Mouse (Mus musculus) spleen, adult 12 weeks (tissue): ENCODE results near the gene Rab29.
"Not testable (repeated sequence)": the region's sequence is repeated elsewhere in the genome, so short reads cannot be mapped to it uniquely, and the experiment has no call there.

Source experiments
- DNase-seq: peaks from one replicate; pipeline ENCODE4 v3.0.0; 2022; ENCODE audit warnings: low spot score

The Rab29 gene

DNA sequence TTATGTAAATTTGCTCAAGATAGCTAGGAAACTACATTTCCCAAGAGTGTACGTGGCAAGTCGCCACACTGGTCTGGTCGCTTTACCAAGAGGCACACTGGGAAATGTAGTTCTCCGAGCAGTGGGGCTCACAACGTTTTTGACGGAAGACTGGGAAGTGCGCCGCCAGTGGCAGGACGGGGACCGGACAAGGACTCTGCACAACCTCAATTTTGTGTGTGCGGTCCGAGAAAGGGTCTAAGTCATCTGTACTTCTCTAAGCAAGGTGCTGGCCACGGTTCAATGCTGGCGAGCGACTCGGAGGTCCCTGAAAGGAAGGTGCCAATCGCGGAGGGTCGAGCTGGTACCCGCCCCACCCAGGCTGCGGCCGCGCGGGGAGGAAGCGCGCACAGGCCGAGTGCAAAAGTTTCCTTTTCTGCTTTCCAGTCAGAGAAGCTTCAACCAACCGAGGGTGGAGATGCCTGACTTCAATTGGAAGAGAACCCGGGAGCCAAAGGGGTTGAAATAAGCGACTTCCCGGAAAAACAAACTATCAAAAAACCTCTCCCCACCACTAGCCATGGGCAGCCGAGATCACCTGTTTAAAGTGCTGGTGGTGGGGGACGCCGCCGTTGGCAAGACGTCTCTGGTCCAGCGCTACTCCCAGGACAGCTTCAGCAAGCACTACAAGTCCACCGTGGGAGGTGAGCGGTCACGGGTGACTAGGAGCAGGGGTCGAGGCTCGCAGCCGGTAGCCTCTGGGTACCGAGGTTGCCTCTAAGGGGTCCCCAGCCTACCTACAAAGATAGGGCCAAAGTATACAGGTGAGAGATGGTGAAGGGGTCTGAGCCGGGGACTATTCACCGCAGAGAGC, at the start of gene Rab29:
Gene Rab29, plus strand, starts transcription at position 132 of the 853 bp plus-strand sequence.
- DNase-seq, result peak; percentile 78

DNA sequence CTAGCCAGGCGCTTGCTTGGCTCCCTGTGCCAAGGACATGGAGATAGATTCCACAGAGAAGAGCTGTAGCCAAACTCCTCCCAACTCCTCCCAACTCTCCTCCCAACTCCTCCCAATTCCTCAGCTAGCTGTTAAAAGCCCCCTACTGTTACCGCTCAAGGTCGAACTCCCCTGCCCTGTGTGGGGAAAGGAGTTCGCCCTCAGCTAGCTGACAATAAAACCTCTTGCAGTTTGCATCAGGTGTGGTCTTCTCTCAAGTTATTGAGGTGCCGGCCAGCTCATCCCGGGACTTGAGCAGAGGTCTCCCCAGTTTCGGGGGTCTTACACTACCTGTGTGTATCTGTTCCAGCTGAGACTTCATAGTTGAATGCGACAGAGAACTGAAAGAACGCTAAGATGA, 46.7 kb upstream of the Rab29 start:
- DNase-seq, result not testable (repeated sequence)

DNA sequence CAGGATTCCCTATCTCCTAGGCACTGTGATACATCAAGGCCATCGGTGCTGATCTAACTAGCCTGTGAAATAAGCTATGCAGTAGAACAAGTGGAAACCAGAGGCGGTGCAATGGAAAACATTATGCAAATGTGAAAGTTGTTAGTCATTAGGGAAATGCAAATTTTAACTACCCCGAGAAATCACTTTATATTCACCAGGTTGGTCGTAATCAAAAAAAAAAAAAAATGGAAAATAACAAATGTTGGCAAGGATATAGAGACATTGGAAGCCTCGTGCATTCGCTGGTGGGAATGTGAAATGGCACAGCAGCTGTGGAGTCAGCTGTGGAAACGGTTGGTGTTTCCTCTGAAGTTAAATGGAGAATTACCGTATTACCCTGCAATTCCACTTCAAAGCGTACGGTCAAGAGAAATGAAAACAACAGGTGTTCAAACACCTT, 46.1 kb upstream of the Rab29 start:
- DNase-seq, result no peak

DNA sequence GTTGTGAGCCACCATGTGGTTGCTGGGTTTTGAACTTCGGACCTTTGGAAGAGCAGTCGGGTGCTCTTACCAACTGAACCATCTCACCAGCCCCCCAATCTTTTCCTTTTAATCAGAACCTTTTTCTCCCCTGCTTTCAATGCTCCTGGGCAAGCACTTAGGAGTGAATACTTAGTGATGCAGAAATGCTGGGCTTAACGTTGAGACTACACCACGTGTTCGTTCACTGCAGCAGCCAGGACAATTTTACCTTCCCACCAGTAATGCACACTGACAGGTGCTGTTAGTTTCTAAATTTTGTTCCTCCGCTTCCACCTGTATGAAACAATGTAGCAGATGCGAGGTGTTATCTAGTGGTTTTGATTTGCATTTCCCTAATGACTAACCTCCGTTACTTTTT, 44.7 kb upstream of the Rab29 start:
- no peak for DNase-seq

DNA sequence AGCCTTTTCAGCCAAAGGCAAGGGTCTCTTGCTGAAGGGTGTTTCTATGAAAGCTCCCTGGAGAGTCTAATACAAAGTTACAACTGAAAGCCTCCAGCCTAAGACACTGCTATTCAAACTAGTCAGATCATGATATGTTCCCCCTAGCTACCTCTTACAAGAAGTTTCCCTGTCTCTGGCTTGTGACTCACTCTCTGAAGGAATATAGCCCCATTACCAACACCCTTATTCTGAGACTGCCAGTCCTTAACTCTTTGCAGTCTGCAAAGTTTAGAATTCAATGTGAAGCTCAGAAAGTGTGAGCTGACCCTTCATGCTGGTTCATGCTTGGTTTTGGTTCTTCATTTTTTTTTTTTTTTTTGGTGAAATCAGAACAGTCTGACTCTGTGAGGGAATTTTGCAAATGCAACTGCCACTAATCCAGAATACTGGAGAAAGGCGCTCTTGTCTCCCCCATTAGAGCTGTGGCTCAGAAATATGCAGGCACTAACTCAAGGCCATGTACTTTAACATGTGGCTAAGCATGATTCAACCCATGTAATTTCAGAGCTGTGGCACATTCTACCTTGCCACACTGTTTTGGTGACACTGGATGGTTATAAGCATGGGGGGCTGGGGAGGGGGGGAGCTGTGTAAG, 44.0 kb upstream of the Rab29 start:
- DNase-seq, result no peak

DNA sequence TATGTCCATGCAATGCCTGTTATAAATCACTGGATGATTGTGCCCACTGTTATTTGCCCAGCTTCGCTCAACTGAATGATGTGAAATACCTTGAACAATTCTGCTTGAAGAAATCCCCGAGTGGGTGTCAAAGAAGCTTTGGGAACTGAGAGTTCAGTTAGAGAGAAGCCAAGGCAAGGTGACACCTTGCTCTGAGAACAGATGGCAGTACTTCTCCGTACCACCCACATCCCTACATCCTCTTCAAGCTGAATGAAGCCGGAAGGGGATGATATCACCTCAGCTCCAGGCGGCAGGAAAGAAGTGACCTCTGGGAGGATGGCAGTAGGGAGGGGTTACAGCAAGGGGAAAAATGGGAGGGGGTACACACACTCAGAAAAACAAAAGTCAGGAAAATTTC, 43.5 kb upstream of the Rab29 start:
- DNase-seq, result no peak

DNA sequence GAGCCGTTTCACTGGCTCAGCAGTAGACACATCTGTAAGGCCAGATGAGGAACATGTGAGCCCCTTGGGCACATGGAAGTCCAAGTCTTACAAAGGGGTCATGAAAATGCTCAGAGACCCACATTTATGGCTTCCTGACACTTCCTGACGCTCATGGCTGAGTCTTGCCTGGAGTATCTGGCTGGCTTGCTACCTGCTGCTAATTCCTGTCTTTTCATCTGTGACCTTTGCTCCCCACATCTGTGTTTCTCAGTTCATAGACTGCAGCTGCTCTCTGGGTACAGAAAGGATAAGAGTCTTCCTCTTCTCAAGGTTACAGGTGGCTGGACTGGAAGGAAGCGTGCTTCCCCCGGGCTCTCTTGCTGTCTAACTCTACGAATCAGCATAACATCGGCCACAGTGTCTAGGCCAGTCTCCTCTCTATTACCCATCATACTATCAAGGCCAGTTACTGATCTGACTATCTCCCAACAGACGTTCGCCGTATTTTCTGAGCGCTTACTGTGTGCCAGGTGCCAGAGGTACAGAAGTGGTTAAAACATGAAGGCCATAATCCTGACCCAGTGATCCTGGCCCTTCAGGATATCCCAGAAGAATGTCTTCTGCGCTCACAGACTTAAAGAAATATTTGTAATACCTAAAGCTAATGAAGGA, 42.4 kb upstream of the Rab29 start:
- DNase-seq, result no peak

DNA sequence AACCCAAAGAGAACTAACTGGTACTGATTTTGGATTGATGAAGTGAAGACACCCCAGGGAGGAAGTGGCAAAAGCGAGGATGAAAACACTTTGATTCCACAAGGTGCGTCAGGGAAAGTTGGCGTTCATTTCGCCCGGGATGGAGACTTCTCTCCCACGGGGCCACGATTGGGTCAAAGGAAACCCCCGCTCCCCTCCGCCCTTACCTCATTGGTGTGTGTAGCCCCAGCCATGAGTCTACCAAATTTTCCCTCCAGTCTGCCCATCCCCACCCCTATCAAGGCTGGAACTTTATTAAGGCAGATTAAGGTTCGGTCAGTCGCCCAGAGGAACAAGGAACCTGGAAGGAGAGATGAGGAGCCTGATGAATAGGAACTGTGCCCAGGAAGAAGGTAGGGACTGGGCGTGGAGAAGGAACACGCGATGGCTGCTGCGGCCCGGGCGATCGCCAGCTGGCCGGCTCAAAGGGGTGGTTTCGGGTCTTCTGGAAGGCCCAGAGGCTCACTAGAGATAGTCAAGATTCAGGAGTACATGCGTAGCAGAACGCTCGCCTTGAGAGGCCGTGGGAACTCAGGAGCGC, 39.7 kb upstream of the Rab29 start, which contains the start of gene Slc41a1:
Gene Slc41a1, plus strand, starts transcription at position 287 of the 580 bp plus-strand sequence.
- peak; percentile 11 for DNase-seq

DNA sequence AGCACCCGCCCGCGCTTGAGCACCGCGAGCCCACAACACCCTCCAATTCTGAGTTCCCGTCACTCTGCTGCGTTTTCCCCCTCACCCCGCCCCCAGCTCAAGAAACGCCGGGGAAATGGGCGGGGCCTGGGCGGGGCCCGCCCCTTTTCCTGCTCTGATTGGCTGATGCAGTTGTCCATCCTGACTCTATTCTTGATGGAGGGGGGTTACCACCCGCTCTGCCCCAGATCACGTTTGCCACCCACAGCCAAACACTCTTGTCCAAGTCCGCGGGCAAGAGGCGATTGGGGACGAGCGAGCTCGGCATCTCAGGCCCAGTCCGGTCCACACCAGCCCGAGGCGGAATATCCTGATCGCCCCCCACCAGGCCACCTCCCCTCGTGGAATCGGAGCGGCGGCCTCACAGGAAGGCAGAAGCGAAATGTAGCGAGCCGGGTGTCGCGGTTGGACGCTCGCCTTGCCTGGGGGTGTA, 39.2 kb upstream of the Rab29 start:
- peak; percentile 82 for DNase-seq

DNA sequence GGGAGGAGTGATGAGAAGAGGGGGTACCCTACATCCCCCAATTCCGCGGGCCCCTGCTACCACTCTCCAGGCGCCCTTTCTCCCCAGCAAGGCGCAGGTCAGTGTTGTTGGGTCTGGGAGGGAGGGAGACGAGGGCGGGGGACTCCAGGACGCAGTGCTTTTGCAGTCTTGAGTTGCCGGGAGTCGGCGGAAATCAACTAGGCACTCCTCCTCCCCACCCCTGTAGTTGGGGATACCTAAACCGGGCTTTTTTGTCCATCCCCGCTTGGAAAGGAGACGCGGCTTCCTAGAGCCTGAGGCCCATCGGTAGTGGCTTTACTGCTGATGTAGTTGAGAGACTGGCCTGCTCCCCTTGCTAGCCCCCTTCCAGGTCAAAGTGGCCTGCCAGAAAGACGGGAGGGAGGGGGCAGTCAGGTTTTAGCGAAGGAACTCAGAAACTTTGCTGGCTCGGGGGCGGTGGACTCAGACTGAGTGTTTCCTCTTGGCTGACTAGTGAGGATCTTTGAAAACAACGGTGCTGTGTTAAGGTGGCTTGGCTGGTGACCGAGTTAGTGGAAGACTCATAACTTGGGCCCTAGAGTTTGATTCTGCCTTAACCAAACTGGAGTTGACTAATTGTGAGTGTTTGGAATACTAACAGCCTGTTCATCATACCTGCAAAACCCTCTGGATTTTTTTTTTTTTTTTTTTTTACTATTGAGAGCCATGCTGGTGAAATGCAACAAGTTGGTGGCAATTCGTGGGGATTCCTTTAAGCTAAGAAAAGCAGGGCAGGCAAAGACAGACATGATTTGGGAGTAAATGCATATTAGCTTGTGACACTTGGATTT, 38.5 kb upstream of the Rab29 start:
- DNase-seq, result no peak

DNA sequence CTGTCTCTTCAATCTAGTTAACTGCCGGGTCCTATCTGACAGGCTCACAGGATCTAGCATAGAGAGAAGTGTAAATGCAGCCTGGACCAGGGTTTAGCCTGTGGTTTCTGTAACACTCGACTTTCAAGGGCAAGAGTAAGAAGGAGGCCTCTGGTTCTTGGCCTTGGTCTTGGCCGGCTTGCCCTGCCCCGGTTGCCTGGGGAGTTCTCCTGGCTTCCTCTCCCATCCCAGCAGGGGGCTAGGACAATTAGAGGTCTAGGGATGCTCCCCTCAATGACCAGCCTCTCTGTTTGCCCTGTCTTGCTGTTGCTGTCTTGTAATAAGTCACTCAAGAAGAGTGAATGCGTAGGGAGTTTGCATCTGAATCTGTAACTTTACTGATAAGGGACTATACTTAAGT, 37.7 kb upstream of the Rab29 start:
- no peak for DNase-seq

DNA sequence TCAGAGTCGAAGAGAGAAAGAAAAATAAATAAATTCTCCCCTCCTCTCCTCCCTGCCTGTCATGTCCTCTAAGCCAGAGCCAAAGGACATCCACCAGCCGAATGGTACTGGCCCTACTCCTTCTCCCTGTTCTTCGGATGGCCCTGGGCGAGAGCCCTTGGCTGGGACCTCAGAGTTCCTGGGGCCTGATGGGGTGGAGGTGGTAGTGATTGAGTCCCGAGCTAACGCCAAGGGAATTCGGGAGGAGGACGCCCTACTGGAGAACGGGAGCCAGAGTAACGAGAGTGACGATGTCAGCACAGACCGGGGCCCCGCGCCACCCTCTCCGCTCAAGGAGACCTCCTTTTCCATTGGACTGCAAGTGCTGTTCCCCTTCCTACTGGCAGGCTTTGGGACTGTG, 36.5 kb upstream of the Rab29 start:
- DNase-seq, result no peak

DNA sequence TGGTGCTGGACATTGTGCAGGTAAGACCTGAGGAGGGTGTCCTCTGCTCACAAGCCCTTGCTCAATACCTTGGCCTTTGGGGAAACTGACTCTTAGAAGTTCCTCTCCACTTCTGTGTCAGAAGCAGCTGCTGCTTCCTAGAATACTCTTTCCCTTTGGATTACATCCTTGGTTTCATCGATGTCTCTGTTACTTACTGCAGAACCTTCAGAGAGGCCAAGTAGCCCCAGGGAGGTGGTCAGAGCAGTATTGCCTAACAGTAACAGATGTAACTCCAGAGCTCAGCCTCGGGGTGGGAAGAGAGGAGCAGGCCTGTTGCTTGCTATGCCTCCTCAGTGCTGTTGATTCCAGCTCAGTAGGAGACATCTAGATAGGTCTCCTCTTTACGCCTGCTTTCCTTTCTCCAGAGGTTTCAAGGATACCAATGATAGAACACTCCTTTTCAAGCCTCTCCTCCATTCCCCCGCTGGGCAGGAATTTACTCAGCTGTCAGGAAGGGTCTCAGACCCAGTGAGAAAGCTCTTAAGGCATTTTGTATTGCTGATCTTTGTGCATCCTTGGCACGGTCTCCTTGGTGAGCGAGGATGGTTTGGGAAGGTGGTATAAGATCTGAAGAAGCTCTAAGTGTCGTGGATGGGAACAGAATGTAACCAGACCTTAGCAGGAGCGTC, 35.9 kb upstream of the Rab29 start:
- no peak for DNase-seq

DNA sequence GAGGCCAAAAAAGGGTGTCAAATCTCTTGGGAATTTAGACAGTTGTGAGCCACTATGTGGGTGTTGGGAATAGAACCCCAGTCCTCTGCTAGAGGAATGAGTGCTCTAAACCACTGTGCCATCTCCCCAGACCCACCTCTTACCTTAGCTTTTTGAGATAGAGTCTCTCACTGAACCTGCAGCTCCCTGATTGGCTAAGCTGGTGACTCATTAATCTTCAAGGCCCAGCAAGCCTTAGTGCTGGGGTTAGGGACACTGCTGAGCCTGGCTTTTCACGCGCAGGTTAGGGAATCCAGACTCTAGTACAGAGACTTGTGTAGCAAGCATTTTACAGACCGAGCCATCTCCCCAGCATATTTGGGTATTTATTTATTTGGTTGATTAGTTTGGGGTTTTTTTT, 30.0 kb upstream of the Rab29 start:
- no peak for DNase-seq

DNA sequence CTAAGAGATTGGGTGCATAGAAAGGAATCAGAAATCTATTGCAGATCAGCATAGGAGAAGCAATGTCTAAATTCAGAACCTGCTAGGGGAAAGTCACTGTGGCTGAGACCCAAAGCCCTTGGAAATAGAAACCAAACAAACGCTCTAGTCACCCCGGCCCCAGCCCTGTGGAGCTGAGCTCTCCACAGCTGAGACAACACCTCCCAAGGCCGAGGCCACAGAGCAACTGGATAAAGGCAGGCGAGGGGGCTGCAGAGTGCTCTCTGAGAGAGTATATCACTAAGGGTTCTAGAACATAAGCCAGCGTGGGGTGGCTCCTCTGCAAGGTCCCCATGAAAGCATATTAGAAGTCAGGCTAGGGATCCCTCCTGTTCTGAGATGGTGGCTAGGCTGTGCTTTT, 28.5 kb upstream of the Rab29 start:
- no peak for DNase-seq

DNA sequence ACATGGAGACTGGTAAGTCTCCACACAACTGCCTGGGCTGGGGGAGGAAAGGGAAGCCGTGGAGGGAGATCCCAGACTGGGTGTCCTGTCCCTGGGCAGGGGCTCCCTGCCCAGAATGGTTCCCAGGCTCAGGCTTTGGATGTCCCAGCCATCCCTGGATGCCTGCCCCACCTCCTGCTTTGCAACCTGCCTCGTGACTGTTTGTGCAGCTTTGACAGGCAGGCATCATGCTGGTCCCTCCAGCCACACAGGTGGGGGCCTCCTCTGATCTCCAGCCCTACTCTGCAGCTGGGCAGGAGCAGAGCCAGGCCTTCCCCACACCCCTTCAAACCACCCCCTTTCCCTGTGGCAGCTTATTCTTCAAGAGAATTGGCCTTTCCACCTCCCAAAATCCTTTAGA, 27.7 kb upstream of the Rab29 start:
- no peak for DNase-seq

DNA sequence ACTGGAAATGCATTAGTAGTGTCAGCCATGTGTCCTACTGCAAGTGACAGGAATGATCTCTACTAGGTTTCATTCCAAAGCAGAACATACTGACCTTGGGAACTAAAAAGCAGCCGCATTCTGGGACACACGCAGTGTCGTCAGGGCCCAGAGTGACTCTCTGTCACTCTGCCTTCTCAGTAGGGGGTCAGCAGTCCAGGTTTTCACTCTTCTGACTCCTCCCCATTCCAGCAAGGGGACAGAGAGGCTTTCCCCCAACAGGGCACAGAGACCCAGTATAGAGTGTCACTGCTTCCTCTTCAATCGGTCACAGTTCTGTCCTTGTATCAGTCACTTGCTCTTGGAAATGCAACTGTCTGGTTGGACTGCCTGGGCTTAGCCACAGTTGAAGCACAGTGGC, 24.8 kb upstream of the Rab29 start:
- DNase-seq, result no peak

DNA sequence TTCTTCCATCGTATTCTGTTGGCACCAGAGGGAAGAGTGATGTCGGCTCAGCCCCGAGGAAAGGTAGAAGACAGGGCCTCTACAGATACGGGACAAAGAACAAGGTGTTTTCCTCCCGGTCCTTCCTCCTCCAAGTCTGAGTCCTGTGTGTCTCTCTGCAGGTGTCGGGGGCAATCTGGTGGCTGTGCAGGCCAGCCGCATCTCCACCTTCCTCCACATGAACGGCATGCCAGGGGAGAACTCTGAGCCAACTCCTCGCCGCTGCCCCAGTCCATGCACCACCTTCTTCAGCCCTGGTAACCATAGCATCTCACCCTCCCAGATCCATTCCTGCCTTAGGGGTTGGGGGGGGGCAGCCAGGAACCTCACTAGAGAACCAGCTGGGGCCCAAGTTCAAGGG, 23.3 kb upstream of the Rab29 start:
- DNase-seq, result no peak

DNA sequence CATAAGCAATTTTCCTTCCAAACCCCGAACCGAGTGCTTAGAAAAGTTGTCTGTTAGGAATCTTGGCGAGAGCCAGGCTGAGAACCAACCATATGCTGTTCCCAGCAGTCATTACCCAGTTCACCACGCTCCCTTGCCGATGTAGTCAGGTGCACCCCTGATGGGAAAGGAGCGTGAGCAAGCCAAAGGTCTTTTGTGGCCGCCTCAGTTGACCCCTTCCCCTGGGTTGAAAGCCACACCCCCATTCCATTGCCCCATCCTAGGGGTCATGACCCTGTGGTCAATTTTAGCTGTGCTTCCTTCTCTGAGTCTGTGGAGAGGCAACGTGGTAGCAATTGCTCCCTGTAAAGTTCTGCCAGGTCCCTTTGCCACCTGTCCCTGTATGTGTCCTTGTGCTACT, 22.1 kb upstream of the Rab29 start:
- DNase-seq, result no peak

DNA sequence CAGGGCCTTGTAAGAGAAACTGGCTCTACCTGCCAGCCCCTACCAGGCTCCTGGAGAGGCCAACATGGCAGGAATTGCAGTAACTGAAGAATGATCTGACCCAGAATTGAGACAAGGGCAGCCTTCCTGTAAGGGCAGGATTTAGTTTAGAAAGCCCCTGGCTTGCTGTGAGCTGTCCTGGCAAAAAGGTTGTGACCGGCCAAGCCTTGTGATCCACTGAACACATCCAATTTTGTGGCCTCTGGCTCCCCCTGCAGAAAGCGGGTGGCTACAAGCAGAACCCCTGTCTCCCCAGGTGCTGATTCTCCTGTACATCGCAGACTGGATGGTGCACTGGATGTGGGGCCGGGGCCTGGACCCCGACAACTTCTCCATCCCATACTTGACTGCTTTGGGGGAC, 20.8 kb upstream of the Rab29 start:
- DNase-seq, result no peak

DNA sequence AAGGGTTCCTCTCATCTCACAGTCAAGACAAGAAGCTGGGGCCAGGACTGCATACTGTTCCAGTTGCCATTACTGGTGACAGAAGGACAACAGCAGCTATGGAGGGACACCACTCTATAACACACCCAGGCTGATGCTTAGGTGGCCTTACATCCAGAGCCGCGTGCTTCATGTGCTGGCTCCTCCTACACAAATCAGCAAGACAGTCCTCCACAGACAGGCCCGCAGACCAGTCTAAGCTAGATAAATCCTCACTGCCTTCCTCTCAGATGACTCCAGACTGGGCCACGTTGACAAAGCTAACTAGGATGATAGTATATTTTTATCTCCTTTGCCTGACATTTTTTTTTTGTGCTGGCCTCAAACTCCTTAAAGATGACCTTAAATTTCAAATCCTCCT, 5.2 kb upstream of the Rab29 start:
- DNase-seq, result no peak
